Mouse (Mus musculus): Measurements from ENCODE around the gene Zc2hc1b. TPM values are rescaled to one million over a fixed set of nuclear protein-coding genes. Genes with fewer than 3 reads are reported as not detected.

Zc2hc1b gene
- polyA plus RNA-seq, 1 experiment from 2014 or later, result not detected

DNA sequence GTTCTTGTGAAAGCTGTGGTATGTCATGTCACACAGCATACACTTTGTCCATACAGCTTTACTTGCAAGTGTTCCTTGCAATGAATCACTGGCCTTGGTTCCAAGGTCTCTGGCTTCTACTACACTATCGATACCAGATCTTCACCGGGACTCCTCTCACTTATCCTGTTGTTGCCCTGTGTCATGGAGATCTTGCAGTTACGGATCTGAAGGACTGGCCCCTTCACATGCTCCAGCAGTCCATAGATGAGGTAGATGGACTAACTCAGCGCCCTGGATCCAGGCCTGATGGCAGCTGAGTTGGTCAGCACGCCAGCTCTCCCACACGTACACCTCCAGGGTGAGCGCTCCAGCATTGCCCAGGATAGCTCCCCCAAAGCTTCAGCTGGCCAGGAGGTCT lies 42.5 kb downstream of the Zc2hc1b start:
- H3K27me3 ChIP-seq (replicated peaks; ENCODE audit: control insufficient read depth, insufficient read depth, low read length), result no peaks in the 10 kb centered on the region
- H3K4me1 ChIP-seq (replicated peaks; ENCODE audit: control insufficient read depth, insufficient read depth, low read length), result no peaks in the 10 kb centered on the region
- no peak for DNase-seq (ENCODE audit: low spot score)
- H3K9ac ChIP-seq (ENCODE audit: low read depth, low read length), result no peak overlapping the region
- no peak overlapping the region for H3K4me3 ChIP-seq (ENCODE audit: low read depth, low read length)
- no peak overlapping the region for H3K27ac ChIP-seq (ENCODE audit: low read depth, low read length)
- H3K9me3 ChIP-seq (ENCODE audit: control insufficient read depth, low read length), result no peaks in the 10 kb centered on the region
- WGBS, result 88% methylated on average over 7 of the region's 7 CpGs
- H3K36me3 ChIP-seq (ENCODE audit: control insufficient read depth, insufficient read depth, low read length), result no peaks in the 10 kb centered on the region
- no peak overlapping the region for H3K4me2 ChIP-seq
- ATAC-seq (replicated peaks; ENCODE audit: low FRiP score), result no peak

DNA sequence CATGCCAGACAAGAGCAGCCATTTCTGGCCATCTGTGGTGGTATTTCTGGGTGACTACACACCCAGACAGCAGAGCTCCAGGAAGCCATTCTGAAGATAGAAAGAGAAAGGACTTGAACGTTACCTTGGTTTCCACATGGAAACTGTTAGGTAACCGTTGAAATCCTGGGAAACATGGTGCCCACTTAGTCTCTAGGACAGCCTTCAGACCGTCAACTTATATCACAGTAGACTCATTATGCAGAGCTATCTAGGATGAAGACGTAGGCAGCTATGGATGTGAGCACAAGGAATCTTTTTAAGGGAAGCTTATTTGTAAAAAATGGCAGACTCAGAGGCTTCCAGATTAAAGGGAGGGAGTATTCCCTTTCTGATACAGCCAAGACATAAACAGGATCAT lies 44.0 kb downstream of the Zc2hc1b start:
- Histone ChIP-seq H3K27me3 (replicated peaks; ENCODE audit: control insufficient read depth, insufficient read depth, low read length) (no peaks in the 10 kb centered on the region), H3K4me3 (ENCODE audit: low read depth, low read length) (no peak overlapping the region), H3K36me3 (ENCODE audit: control insufficient read depth, insufficient read depth, low read length) (no peaks in the 10 kb centered on the region), H3K4me2 (no peak overlapping the region), H3K27ac (ENCODE audit: low read depth, low read length) (no peak overlapping the region), H3K9ac (ENCODE audit: low read depth, low read length) (no peak overlapping the region), H3K4me1 (replicated peaks; ENCODE audit: control insufficient read depth, insufficient read depth, low read length) (no peaks in the 10 kb centered on the region), H3K9me3 (ENCODE audit: control insufficient read depth, low read length) (no peaks in the 10 kb centered on the region)
- WGBS, result 89% methylated on average over 4 of the region's 4 CpGs
- DNase-seq (ENCODE audit: low spot score) (no peak), ATAC-seq (replicated peaks; ENCODE audit: low FRiP score) (no peak)

DNA sequence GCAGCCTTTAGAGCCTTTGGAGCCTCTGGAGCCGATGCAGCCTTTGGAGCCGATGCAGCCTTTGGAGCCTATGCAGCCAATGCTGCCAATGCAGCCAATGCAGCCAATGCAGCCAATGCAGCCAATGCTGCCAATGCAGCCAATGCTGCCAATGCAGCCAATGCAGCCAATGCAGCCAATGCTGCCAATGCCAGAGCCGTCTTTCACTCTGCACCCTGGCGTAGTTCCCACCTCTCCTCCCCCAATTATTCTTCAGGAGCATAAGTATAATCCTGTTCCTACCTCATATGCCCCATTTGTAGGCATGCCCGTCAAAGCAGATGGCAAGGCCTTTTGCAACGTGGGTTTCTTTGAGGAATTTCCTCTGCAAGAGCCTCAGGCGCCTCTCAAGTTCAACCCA lies 49.9 kb downstream of the Zc2hc1b start:
- Histone ChIP-seq H3K4me3 (ENCODE audit: low read depth, low read length) (no peak overlapping the region), H3K27ac (ENCODE audit: low read depth, low read length) (no peak overlapping the region), H3K9me3 (ENCODE audit: control insufficient read depth, low read length) (no peaks in the 10 kb centered on the region), H3K36me3 (ENCODE audit: control insufficient read depth, insufficient read depth, low read length) (no peaks in the 10 kb centered on the region), H3K4me2 (no peak overlapping the region), H3K9ac (ENCODE audit: low read depth, low read length) (no peak overlapping the region), H3K4me1 (replicated peaks; ENCODE audit: control insufficient read depth, insufficient read depth, low read length) (peaks cover 4% of the 10 kb centered on the region), H3K27me3 (replicated peaks; ENCODE audit: control insufficient read depth, insufficient read depth, low read length) (no peaks in the 10 kb centered on the region)
- ATAC-seq (replicated peaks; ENCODE audit: low FRiP score) (no peak), DNase-seq (ENCODE audit: low spot score) (no peak)
- 85% methylated on average over 7 of the region's 7 CpGs for WGBS

DNA sequence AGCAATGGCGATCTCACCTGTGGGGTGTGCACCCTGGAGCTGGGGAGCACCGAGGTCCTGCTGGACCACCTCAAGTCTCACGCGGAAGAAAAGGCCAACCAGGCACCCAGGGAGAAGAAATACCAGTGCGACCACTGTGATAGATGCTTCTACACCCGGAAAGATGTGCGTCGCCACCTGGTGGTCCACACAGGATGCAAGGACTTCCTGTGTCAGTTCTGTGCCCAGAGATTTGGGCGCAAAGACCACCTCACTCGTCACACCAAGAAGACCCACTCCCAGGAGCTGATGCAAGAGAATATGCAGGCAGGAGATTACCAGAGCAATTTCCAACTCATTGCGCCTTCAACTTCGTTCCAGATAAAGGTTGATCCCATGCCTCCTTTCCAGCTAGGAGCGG lies 50.5 kb downstream of the Zc2hc1b start:
- no peaks in the 10 kb centered on the region for H3K36me3 ChIP-seq (ENCODE audit: control insufficient read depth, insufficient read depth, low read length)
- H3K4me2 ChIP-seq, result no peak overlapping the region
- H3K4me3 ChIP-seq (ENCODE audit: low read depth, low read length), result no peak overlapping the region
- WGBS, result 65% methylated on average over 13 of the region's 13 CpGs
- H3K9me3 ChIP-seq (ENCODE audit: control insufficient read depth, low read length), result no peaks in the 10 kb centered on the region
- H3K9ac ChIP-seq (ENCODE audit: low read depth, low read length), result no peak overlapping the region
- no peak for ATAC-seq (replicated peaks; ENCODE audit: low FRiP score)
- H3K27me3 ChIP-seq (replicated peaks; ENCODE audit: control insufficient read depth, insufficient read depth, low read length), result no peaks in the 10 kb centered on the region
- H3K4me1 ChIP-seq (replicated peaks; ENCODE audit: control insufficient read depth, insufficient read depth, low read length), result peaks cover 4% of the 10 kb centered on the region
- H3K27ac ChIP-seq (ENCODE audit: low read depth, low read length), result no peak overlapping the region
- DNase-seq (ENCODE audit: low spot score), result no peak

DNA sequence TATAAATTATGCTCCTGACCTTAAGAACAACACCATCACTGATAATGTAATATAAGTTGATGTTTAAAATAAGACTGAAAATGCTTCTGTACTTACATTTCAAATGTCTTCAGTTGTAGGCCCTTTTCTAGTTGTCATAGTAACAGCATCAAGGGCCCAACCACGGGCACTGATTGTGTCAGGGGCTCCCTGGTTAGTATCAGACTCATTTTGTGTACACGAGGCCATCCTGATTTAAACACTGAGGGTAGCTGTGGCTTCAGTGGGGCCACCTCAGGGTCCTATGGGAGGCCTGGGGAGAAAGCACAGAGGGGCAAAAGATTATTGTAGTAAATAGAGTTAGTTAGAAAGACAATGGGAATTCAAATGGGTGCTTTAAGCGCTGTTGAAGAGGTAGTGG lies 52.0 kb downstream of the Zc2hc1b start:
- H3K9me3 ChIP-seq (ENCODE audit: control insufficient read depth, low read length), result no peaks in the 10 kb centered on the region
- H3K4me1 ChIP-seq (replicated peaks; ENCODE audit: control insufficient read depth, insufficient read depth, low read length), result peaks cover 4% of the 10 kb centered on the region
- no peak overlapping the region for H3K9ac ChIP-seq (ENCODE audit: low read depth, low read length)
- no peak overlapping the region for H3K27ac ChIP-seq (ENCODE audit: low read depth, low read length)
- DNase-seq (ENCODE audit: low spot score), result no peak
- no peaks in the 10 kb centered on the region for H3K27me3 ChIP-seq (replicated peaks; ENCODE audit: control insufficient read depth, insufficient read depth, low read length)
- no peaks in the 10 kb centered on the region for H3K36me3 ChIP-seq (ENCODE audit: control insufficient read depth, insufficient read depth, low read length)
- 58% methylated on average over 3 of the region's 3 CpGs for WGBS
- ATAC-seq (replicated peaks; ENCODE audit: low FRiP score), result no peak
- H3K4me3 ChIP-seq (ENCODE audit: low read depth, low read length), result no peak overlapping the region
- H3K4me2 ChIP-seq, result no peak overlapping the region

DNA sequence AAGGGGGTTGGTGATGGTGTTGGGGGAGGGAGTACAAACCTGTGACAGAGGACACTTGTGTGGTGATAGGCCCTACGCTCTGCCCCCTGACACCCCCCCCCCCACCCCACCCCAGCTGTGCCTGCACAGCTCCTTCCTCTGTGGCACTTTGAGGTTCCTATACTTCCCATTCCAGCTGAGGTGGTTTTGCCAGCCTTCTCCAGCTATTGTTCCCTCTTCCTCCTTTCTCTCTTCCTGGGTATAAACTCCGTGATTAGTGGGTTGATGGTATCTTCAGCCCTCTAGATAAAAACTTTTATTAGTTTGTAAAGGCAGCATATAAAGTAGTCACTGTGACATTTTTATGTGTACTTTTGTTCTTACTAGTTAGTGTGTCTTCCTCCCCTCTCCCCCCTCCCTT lies 58.5 kb downstream of the Zc2hc1b start:
- DNase-seq (ENCODE audit: low spot score), result no peak
- Histone ChIP-seq H3K36me3 (ENCODE audit: control insufficient read depth, insufficient read depth, low read length) (no peaks in the 10 kb centered on the region), H3K9ac (ENCODE audit: low read depth, low read length) (no peak overlapping the region), H3K27me3 (replicated peaks; ENCODE audit: control insufficient read depth, insufficient read depth, low read length) (no peaks in the 10 kb centered on the region), H3K4me3 (ENCODE audit: low read depth, low read length) (no peak overlapping the region), H3K4me1 (replicated peaks; ENCODE audit: control insufficient read depth, insufficient read depth, low read length) (peaks cover 4% of the 10 kb centered on the region), H3K4me2 (no peak overlapping the region), H3K9me3 (ENCODE audit: control insufficient read depth, low read length) (no peaks in the 10 kb centered on the region), H3K27ac (ENCODE audit: low read depth, low read length) (peak overlapping the region; percentile 19; the same call in 1 of the 2 replicates)
- 47% methylated on average over 2 of the region's 2 CpGs for WGBS
- no peak for ATAC-seq (replicated peaks; ENCODE audit: low FRiP score)

DNA sequence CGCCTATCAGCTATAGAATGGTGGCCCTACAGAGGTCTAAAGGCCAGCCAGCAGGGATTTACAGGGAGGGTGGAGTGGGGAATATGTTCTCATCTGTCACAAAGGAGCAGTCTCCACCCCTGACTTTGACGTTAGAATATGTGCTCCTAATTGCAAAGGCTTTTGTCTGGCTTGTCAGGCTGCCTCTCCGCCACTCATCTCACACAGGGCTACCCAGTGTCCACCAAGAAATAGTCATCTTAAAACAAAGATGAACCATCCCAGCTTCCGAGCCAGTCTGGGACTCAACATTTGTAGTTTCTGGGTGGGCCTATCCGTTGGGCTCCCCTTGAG lies 59.1 kb downstream of the Zc2hc1b start:
- H3K4me3 ChIP-seq (ENCODE audit: low read depth, low read length), result no peak overlapping the region
- H3K27me3 ChIP-seq (replicated peaks; ENCODE audit: control insufficient read depth, insufficient read depth, low read length), result no peaks in the 10 kb centered on the region
- 65% methylated on average over 5 of the region's 5 CpGs for WGBS
- no peak for ATAC-seq (replicated peaks; ENCODE audit: low FRiP score)
- no peaks in the 10 kb centered on the region for H3K36me3 ChIP-seq (ENCODE audit: control insufficient read depth, insufficient read depth, low read length)
- peak; percentile 15 for DNase-seq (ENCODE audit: low spot score)
- H3K27ac ChIP-seq (ENCODE audit: low read depth, low read length), result peak overlapping the region; percentile 19; the same call in 1 of the 2 replicates
- H3K9ac ChIP-seq (ENCODE audit: low read depth, low read length), result no peak overlapping the region
- H3K4me2 ChIP-seq, result no peak overlapping the region
- peaks cover 4% of the 10 kb centered on the region for H3K4me1 ChIP-seq (replicated peaks; ENCODE audit: control insufficient read depth, insufficient read depth, low read length)
- no peaks in the 10 kb centered on the region for H3K9me3 ChIP-seq (ENCODE audit: control insufficient read depth, low read length)

DNA sequence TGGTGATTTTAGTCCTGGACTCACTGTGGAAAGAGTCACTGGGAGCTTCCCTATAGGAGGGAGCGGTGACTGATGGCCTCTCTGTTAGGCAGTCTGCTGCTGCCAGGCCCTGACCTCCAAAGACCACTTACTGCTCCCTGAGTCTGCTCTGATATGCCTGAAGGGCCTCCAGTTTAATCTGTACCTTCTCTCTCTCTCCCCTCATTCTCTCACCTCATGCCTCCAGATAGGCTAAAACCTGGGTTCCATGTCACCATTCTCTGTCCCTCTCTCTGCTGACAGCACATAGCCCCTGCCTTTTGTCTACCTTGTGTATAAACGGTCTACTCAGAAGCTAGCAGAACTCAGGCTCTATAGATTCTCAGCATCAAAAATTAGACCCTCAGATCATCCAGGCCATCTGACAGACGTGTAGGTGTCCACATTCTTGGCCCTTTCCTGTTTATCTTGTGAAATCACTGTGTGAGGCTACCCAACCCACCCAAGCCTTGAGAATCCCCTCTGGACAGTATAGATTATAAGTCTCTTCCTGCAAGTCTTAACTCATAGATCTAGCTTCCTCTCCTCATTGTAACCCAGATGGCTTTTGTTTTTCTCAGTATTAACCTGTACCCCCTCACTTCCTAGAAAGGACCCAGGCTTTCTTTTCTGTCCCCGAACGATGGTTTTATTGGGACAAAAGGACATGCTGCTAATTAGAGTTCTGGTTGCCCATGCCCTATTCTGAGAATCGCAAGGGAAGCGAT lies 59.6 kb downstream of the Zc2hc1b start:
- ATAC-seq (replicated peaks; ENCODE audit: low FRiP score) (no peak), DNase-seq (ENCODE audit: low spot score) (peak; percentile 22)
- no peaks in the 10 kb centered on the region for H3K27me3 ChIP-seq (replicated peaks; ENCODE audit: control insufficient read depth, insufficient read depth, low read length)
- WGBS, result 61% methylated on average over 7 of the region's 7 CpGs
- no peaks in the 10 kb centered on the region for H3K9me3 ChIP-seq (ENCODE audit: control insufficient read depth, low read length)
- H3K4me1 ChIP-seq (replicated peaks; ENCODE audit: control insufficient read depth, insufficient read depth, low read length), result peaks cover 2% of the 10 kb centered on the region
- no peak overlapping the region for H3K27ac ChIP-seq (ENCODE audit: low read depth, low read length)
- H3K9ac ChIP-seq (ENCODE audit: low read depth, low read length), result no peak overlapping the region
- no peak overlapping the region for H3K4me3 ChIP-seq (ENCODE audit: low read depth, low read length)
- H3K36me3 ChIP-seq (ENCODE audit: control insufficient read depth, insufficient read depth, low read length), result no peaks in the 10 kb centered on the region
- no peak overlapping the region for H3K4me2 ChIP-seq
